Mouse (Mus musculus): ENCODE results near the gene Dnajb2.

DNA sequence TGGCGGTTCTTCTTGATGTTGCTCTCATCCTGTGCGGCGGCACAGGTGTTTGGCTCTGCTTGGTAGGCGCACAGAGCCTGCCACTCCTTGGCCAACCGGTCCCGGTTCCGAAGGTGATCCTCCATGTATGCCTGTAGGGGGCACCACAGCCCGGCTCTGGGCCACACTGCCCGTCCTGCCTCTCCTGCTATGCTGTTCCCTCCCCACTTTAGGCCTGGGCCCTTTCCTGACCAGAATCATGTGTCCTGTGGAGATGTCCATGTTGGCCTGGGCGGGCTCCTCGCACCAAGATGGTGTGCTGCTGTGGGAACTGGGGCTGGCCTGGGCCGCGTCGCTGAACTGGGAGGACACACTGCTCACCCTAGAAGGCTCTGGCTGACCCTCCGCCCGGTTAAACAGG is 16.8 kb downstream of the Dnajb2 start:
- TF ChIP-seq CTCF (IDR thresholded peaks at IDR 0.05; ENCODE audit: control insufficient read depth, insufficient read depth, insufficient read length), result no peak
- TF ChIP-seq MAX (IDR thresholded peaks at IDR 0.05), result no peak
- TF ChIP-seq USF1 (IDR thresholded peaks at IDR 0.05; ENCODE audit: low read depth), result no peak
- no peak for TF ChIP-seq FOSL1 (IDR thresholded peaks at IDR 0.05; ENCODE audit: insufficient read depth, low read length, poor library complexity, severe bottlenecking)
- no peak for TF ChIP-seq CEBPB (IDR thresholded peaks at IDR 0.05; ENCODE audit: low read depth)
- no peak for TF ChIP-seq MYOG (IDR thresholded peaks at IDR 0.05; ENCODE audit: control insufficient read depth, extremely low read depth, insufficient read length)
- TF ChIP-seq MYOD1 (IDR thresholded peaks at IDR 0.05; ENCODE audit: control insufficient read depth, insufficient read length, low read depth), result no peak
